Mouse (Mus musculus): ENCODE measurements around the gene Ift122. TPM values are rescaled to one million over a fixed set of nuclear protein-coding genes. Genes with fewer than 3 reads are reported as not detected.

Ift122 gene
- polyA plus RNA-seq, 1 experiment from 2014 or later, result 27.2 TPM

- 56% methylated on average over 1 of the region's 1 CpGs for WGBS
- Histone ChIP-seq H3K4me1 (ENCODE audit: control insufficient read depth, insufficient read depth, low read length) (no peaks in the 10 kb centered on the region), H3K9ac (replicated peaks; ENCODE audit: low read length) (no peak overlapping the region), H3K4me3 (ENCODE audit: low read depth, low read length) (no peak overlapping the region), H3K36me3 (replicated peaks; ENCODE audit: control insufficient read depth, insufficient read depth, low read depth, low read length) (no peaks in the 10 kb centered on the region), H3K27ac (replicated peaks; ENCODE audit: low read depth, low read length) (no peak overlapping the region), H3K9me3 (replicated peaks; ENCODE audit: control insufficient read depth, low read length) (no peaks in the 10 kb centered on the region), H3K4me2 (ENCODE audit: low read depth, low read length) (no peak overlapping the region), H3K27me3 (ENCODE audit: control insufficient read depth, insufficient read depth, low read length) (no peaks in the 10 kb centered on the region)
- DNase-seq (ENCODE audit: low spot score), result no peak
- no peak for ATAC-seq (replicated peaks; ENCODE audit: insufficient number of reproducible peaks, low FRiP score, low TSS enrichment, low read depth)
Observed at GRCm38 (mm10) chr6:115938798-115939197, 85.5 kb downstream of the Ift122 start.

DNA sequence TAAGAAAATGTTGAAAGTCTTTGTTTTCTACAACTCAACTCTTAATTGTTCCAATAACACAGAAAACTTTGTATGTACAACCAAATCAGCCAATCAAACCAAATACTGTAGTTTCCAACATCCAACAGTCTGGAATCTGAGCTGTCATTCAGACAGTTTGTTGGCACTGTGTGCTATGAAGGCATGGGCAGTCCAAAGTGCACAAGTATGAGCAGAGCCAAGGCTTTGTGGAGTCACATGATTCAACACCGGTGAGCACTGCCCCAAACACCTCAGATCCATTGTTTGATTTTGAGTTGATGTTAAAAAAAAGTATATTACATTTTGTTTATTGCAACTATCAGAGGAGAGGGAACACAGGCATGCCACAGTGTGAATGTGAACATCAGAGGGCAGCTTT, 87.3 kb downstream of the Ift122 start:
- Histone ChIP-seq H3K4me2 (ENCODE audit: low read depth, low read length) (no peak overlapping the region), H3K36me3 (replicated peaks; ENCODE audit: control insufficient read depth, insufficient read depth, low read depth, low read length) (no peaks in the 10 kb centered on the region), H3K27me3 (ENCODE audit: control insufficient read depth, insufficient read depth, low read length) (no peaks in the 10 kb centered on the region), H3K4me1 (ENCODE audit: control insufficient read depth, insufficient read depth, low read length) (no peaks in the 10 kb centered on the region), H3K9ac (replicated peaks; ENCODE audit: low read length) (no peak overlapping the region), H3K9me3 (replicated peaks; ENCODE audit: control insufficient read depth, low read length) (no peaks in the 10 kb centered on the region), H3K4me3 (ENCODE audit: low read depth, low read length) (no peak overlapping the region), H3K27ac (replicated peaks; ENCODE audit: low read depth, low read length) (no peak overlapping the region)
- 82% methylated on average over 1 of the region's 1 CpGs for WGBS
- no peak for DNase-seq (ENCODE audit: low spot score)
- ATAC-seq (replicated peaks; ENCODE audit: insufficient number of reproducible peaks, low FRiP score, low TSS enrichment, low read depth), result no peak

GRCm38 (mm10) chr6:115941128-115941527, 87.9 kb downstream of the Ift122 start:
- 12% methylated on average over 6 of the region's 12 CpGs for WGBS
- H3K4me1 ChIP-seq (ENCODE audit: control insufficient read depth, insufficient read depth, low read length), result no peaks in the 10 kb centered on the region
- peak; percentile 26 for DNase-seq (ENCODE audit: low spot score)
- H3K27me3 ChIP-seq (ENCODE audit: control insufficient read depth, insufficient read depth, low read length), result no peaks in the 10 kb centered on the region
- no peaks in the 10 kb centered on the region for H3K36me3 ChIP-seq (replicated peaks; ENCODE audit: control insufficient read depth, insufficient read depth, low read depth, low read length)
- no peak for ATAC-seq (replicated peaks; ENCODE audit: insufficient number of reproducible peaks, low FRiP score, low TSS enrichment, low read depth)
- H3K27ac ChIP-seq (replicated peaks; ENCODE audit: low read depth, low read length), result no peak overlapping the region
- no peak overlapping the region for H3K9ac ChIP-seq (replicated peaks; ENCODE audit: low read length)
- H3K9me3 ChIP-seq (replicated peaks; ENCODE audit: control insufficient read depth, low read length), result no peaks in the 10 kb centered on the region
- no peak overlapping the region for H3K4me3 ChIP-seq (ENCODE audit: low read depth, low read length)
- no peak overlapping the region for H3K4me2 ChIP-seq (ENCODE audit: low read depth, low read length)

DNA sequence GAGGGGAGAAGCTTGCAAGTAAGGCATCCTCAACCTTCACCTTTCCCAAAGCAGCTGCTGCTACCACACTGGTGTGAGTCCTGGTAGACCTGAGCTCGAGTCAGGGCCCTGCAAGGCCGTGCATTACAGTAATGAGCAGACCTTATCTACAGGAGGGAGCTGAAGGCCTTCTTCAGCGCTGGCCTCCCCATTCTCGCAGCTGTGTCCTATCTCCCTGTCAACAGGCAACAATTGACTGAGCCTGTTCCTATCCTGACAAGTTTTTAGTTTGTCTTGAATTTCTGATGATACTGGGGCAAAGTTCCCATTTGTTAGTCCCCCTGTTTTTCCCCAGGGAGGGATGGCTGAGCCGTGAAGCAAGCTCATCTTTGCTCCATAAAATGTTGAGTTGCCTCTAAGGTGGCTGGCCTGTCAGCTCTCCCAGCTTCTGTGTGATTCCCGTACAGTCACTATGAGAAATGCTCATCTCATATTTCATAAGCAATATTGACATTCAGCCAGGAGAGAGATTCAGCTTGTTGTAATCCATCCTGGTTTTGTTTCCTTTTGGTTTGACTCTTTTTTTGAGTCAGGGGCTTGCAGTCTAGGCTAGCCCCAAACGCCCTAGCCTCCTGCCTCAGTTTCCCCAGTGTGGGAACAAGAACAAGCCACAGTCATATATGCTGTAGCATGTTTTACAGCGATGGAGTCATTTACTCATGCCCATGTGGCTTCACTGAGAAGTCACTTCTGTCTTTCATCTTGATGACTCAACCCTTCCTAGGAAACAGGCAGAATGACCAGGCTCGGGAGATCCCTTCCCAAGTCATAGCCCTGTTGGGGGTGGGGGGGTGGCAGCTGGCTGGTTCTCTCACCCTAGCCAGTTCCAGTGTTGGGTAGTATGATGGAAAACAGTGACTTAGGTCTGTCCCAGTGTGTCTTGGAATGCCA, 90.5 kb downstream of the Ift122 start:
- Histone ChIP-seq H3K36me3 (replicated peaks; ENCODE audit: control insufficient read depth, insufficient read depth, low read depth, low read length) (no peaks in the 10 kb centered on the region), H3K4me3 (ENCODE audit: low read depth, low read length) (no peak overlapping the region), H3K4me2 (ENCODE audit: low read depth, low read length) (no peak overlapping the region), H3K4me1 (ENCODE audit: control insufficient read depth, insufficient read depth, low read length) (no peaks in the 10 kb centered on the region), H3K9me3 (replicated peaks; ENCODE audit: control insufficient read depth, low read length) (no peaks in the 10 kb centered on the region), H3K27ac (replicated peaks; ENCODE audit: low read depth, low read length) (no peak overlapping the region), H3K9ac (replicated peaks; ENCODE audit: low read length) (no peak overlapping the region), H3K27me3 (ENCODE audit: control insufficient read depth, insufficient read depth, low read length) (no peaks in the 10 kb centered on the region)
- no peak for ATAC-seq (replicated peaks; ENCODE audit: insufficient number of reproducible peaks, low FRiP score, low TSS enrichment, low read depth)
- WGBS, result 84% methylated on average over 9 of the region's 9 CpGs
- no peak for DNase-seq (ENCODE audit: low spot score)

GRCm38 (mm10) chr6:115944638-115945037, 91.4 kb downstream of the Ift122 start, which contains the start of gene H1foo:
H1foo (plus strand) TSS chr6:115944938.
- 74% methylated on average over 5 of the region's 5 CpGs for WGBS
- H3K4me3 ChIP-seq (ENCODE audit: low read depth, low read length), result no peak within 1 kb of the TSS
- H3K9ac ChIP-seq (replicated peaks; ENCODE audit: low read length), result no peak within 1 kb of the TSS
- ATAC-seq (replicated peaks; ENCODE audit: insufficient number of reproducible peaks, low FRiP score, low TSS enrichment, low read depth) (no peak), DNase-seq (ENCODE audit: low spot score) (no peak)
- no peak within 1 kb of the TSS for H3K27ac ChIP-seq (replicated peaks; ENCODE audit: low read depth, low read length)
- H3K4me1 ChIP-seq (ENCODE audit: control insufficient read depth, insufficient read depth, low read length), result no peaks in the 10 kb centered on the region
- no peaks in the 10 kb centered on the region for H3K36me3 ChIP-seq (replicated peaks; ENCODE audit: control insufficient read depth, insufficient read depth, low read depth, low read length)
- H3K27me3 ChIP-seq (ENCODE audit: control insufficient read depth, insufficient read depth, low read length), result no peaks in the 10 kb centered on the region
- no peaks in the 10 kb centered on the region for H3K9me3 ChIP-seq (replicated peaks; ENCODE audit: control insufficient read depth, low read length)
- no peak within 1 kb of the TSS for H3K4me2 ChIP-seq (ENCODE audit: low read depth, low read length)

DNA sequence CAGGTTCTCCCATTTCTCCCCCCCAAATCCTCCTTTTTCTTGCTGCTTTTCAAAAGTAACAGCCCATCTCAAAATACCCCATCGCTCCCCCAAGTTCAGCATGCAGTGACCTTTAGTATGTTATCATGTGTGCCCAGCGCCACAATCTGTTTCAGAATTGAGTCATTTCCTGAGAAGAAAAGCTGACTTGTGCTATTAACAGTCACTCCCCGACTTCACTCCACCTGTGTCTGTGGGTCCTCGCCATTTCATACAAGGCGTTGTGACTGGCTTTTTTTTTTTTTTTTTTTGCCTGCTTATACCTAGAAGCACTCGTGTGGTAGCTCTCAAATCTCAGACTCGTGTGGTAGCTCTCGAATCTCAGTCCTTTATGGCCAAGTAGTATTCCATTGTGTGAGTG, 92.4 kb downstream of the Ift122 start:
- DNase-seq (ENCODE audit: low spot score) (no peak), ATAC-seq (replicated peaks; ENCODE audit: insufficient number of reproducible peaks, low FRiP score, low TSS enrichment, low read depth) (no peak)
- WGBS, result 81% methylated on average over 8 of the region's 8 CpGs

DNA sequence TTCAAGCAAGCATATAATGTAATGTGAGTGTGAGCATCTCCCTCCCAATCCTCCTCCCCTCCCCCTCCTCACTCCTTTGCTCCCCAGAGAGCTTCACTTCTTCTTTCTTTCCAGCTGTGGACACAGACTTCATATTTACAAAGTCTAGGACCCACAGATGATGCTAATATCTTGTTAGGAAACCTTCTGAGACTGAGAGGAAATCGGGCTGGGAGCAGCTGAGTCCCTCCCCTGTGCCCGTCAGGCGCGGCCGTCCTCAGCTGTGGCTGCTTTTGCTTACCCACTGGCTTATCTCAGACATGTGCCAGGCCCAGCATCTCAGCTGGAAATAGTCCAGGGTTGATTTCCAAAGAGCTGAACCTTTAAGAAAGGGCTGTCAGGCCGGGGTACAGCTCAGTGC, 93.1 kb downstream of the Ift122 start:
- DNase-seq (ENCODE audit: low spot score) (no peak), ATAC-seq (replicated peaks; ENCODE audit: insufficient number of reproducible peaks, low FRiP score, low TSS enrichment, low read depth) (no peak)
- H3K4me3 ChIP-seq (ENCODE audit: low read depth, low read length), result no peak overlapping the region
- no peak overlapping the region for H3K27ac ChIP-seq (replicated peaks; ENCODE audit: low read depth, low read length)
- WGBS, result 68% methylated on average over 6 of the region's 6 CpGs
- no peak overlapping the region for H3K4me2 ChIP-seq (ENCODE audit: low read depth, low read length)
- H3K36me3 ChIP-seq (replicated peaks; ENCODE audit: control insufficient read depth, insufficient read depth, low read depth, low read length), result no peaks in the 10 kb centered on the region
- H3K9ac ChIP-seq (replicated peaks; ENCODE audit: low read length), result no peak overlapping the region
- H3K4me1 ChIP-seq (ENCODE audit: control insufficient read depth, insufficient read depth, low read length), result no peaks in the 10 kb centered on the region
- no peaks in the 10 kb centered on the region for H3K9me3 ChIP-seq (replicated peaks; ENCODE audit: control insufficient read depth, low read length)
- H3K27me3 ChIP-seq (ENCODE audit: control insufficient read depth, insufficient read depth, low read length), result no peaks in the 10 kb centered on the region

More for the DNA sequence above, 92.4 kb downstream of the Ift122 start:
- Histone ChIP-seq H3K27ac (replicated peaks; ENCODE audit: low read depth, low read length) (no peak overlapping the region), H3K36me3 (replicated peaks; ENCODE audit: control insufficient read depth, insufficient read depth, low read depth, low read length) (no peaks in the 10 kb centered on the region), H3K4me2 (ENCODE audit: low read depth, low read length) (no peak overlapping the region), H3K9me3 (replicated peaks; ENCODE audit: control insufficient read depth, low read length) (no peaks in the 10 kb centered on the region), H3K9ac (replicated peaks; ENCODE audit: low read length) (no peak overlapping the region), H3K4me1 (ENCODE audit: control insufficient read depth, insufficient read depth, low read length) (no peaks in the 10 kb centered on the region), H3K4me3 (ENCODE audit: low read depth, low read length) (no peak overlapping the region), H3K27me3 (ENCODE audit: control insufficient read depth, insufficient read depth, low read length) (no peaks in the 10 kb centered on the region)

GRCm38 (mm10) chr6:115954506-115955074, 101.3 kb downstream of the Ift122 start:
- peaks cover 3% of the 10 kb centered on the region; the same call in 1 of the 2 replicates for H3K4me1 ChIP-seq (ENCODE audit: control insufficient read depth, insufficient read depth, low read length)
- no peak overlapping the region for H3K27ac ChIP-seq (replicated peaks; ENCODE audit: low read depth, low read length)
- no peak for DNase-seq (ENCODE audit: low spot score)
- H3K36me3 ChIP-seq (replicated peaks; ENCODE audit: control insufficient read depth, insufficient read depth, low read depth, low read length), result no peaks in the 10 kb centered on the region
- H3K4me2 ChIP-seq (ENCODE audit: low read depth, low read length), result no peak overlapping the region
- no peak overlapping the region for H3K9ac ChIP-seq (replicated peaks; ENCODE audit: low read length)
- WGBS, result 87% methylated on average over 9 of the region's 9 CpGs
- no peak for ATAC-seq (replicated peaks; ENCODE audit: insufficient number of reproducible peaks, low FRiP score, low TSS enrichment, low read depth)
- no peaks in the 10 kb centered on the region for H3K9me3 ChIP-seq (replicated peaks; ENCODE audit: control insufficient read depth, low read length)
- H3K27me3 ChIP-seq (ENCODE audit: control insufficient read depth, insufficient read depth, low read length), result no peaks in the 10 kb centered on the region
- H3K4me3 ChIP-seq (ENCODE audit: low read depth, low read length), result no peak overlapping the region
